Mouse (Mus musculus) forebrain, embryonic 11.5 days (tissue): Measurements from ENCODE around the gene Dync1i1. TPM values are rescaled to one million over a fixed set of nuclear protein-coding genes. Genes with fewer than 3 reads are reported as not detected.

Experiments used
- ATAC-seq: fragments of 200-750 bp; cut with Nextera tagmentation; replicated peaks from 2 replicates; pipeline ENCODE4 v1.8.0; 2017; ENCODE audit warnings: moderate TSS enrichment; ENCODE audit not compliant: low FRiP score
- DNase-seq: peaks from one replicate; pipeline ENCODE4 v3.0.0-alpha.2; 2017; ENCODE audit warnings: low spot score
- H3K27ac ChIP-seq: fragments of 300-500 bp; sonication (generic); 2 replicates; pipeline ENCODE4 v1.5.1; 2014; ENCODE audit warnings: low read depth, low read length
- H3K27me3 ChIP-seq: fragments of 300-500 bp; sonication (generic); 2 replicates; pipeline ENCODE4 v1.6.1; 2014; ENCODE audit warnings: mild to moderate bottlenecking, low read length, mixed read lengths; ENCODE audit not compliant: control insufficient read depth, insufficient read depth
- H3K36me3 ChIP-seq: fragments of 300-500 bp; sonication (generic); 2 replicates; pipeline ENCODE4 v1.6.1; 2014; ENCODE audit warnings: mild to moderate bottlenecking, low read length, moderate library complexity, mixed read lengths; ENCODE audit not compliant: control insufficient read depth, insufficient read depth
- H3K4me1 ChIP-seq: fragments of 300-500 bp; sonication (generic); replicated peaks from 2 replicates; pipeline ENCODE4 v1.6.1; 2014; ENCODE audit warnings: low read length, mixed read lengths; ENCODE audit not compliant: control insufficient read depth, insufficient read depth
- H3K4me2 ChIP-seq: fragments of 300-500 bp; sonication (generic); 2 replicates; pipeline ENCODE4 v1.6.1; 2014; ENCODE audit warnings: low read depth, mild to moderate bottlenecking, low read length, moderate library complexity, mixed read lengths; ENCODE audit not compliant: severe bottlenecking
- H3K4me3 ChIP-seq: fragments of 300-500 bp; sonication (generic); 2 replicates; pipeline ENCODE4 v1.5.1; 2014; ENCODE audit warnings: low read depth, low read length
- H3K9ac ChIP-seq: fragments of 300-500 bp; sonication (generic); 2 replicates; pipeline ENCODE4 v1.6.1; 2014; ENCODE audit warnings: low read length
- H3K9me3 ChIP-seq: fragments of 300-500 bp; sonication (generic); 2 replicates; pipeline ENCODE4 v1.6.1; 2016; ENCODE audit warnings: low read length, mixed read lengths; ENCODE audit not compliant: control insufficient read depth
- WGBS: fragments of 180-500 bp; shearing (Covaris S2); extraction: QIAGEN DNeasy Blood & Tissue Kit; methylation state at CpG from one replicate; pipeline ENCODE4 v1.1.7; 2014; 5-methylcytosine and 5-hydroxymethylcytosine counted together
- polyA plus RNA-seq: library from polyadenylated mRNA; unstranded; fragments of >200 nt; fragmentation: Nextera tagmentation; extraction: Ambion mirVana; gene quantifications from 2 replicates; pipeline ENCODE4 v1.2.1, GENCODE M21; 2014

Gene Dync1i1
- polyA plus RNA-seq, 1 experiment from 2014 or later, result 1.6 TPM

GRCm38 (mm10) chr6:5825461-5825860 lies 100.0 kb downstream of the Dync1i1 start:
- ATAC-seq, result no peak
- Histone ChIP-seq H3K27ac (no peak overlapping the region), H3K4me3 (no peak overlapping the region), H3K9ac (no peak overlapping the region), H3K4me2 (no peak overlapping the region), H3K4me1 (no peaks in the 10 kb centered on the region), H3K36me3 (no peaks in the 10 kb centered on the region), H3K27me3 (no peaks in the 10 kb centered on the region), H3K9me3 (no peaks in the 10 kb centered on the region)
- DNase-seq, result no peak
- WGBS, result 93% methylated on average over 3 of the region's 3 CpGs

- H3K4me1 ChIP-seq, result no peaks in the 10 kb centered on the region
- H3K4me2 ChIP-seq, result no peak overlapping the region
- no peak overlapping the region for H3K9ac ChIP-seq
- H3K27ac ChIP-seq, result no peak overlapping the region
- no peaks in the 10 kb centered on the region for H3K27me3 ChIP-seq
- DNase-seq (no peak), ATAC-seq (no peak)
- no peaks in the 10 kb centered on the region for H3K9me3 ChIP-seq
- no peak overlapping the region for H3K4me3 ChIP-seq
- 54% methylated on average over 4 of the region's 4 CpGs for WGBS
- no peaks in the 10 kb centered on the region for H3K36me3 ChIP-seq
Measured at GRCm38 (mm10) chr6:5827064-5827463, 101.6 kb downstream of the Dync1i1 start.

GRCm38 (mm10) chr6:5828409-5828974 lies 103.1 kb downstream of the Dync1i1 start:
- no peaks in the 10 kb centered on the region for H3K27me3 ChIP-seq
- ATAC-seq (no peak), DNase-seq (no peak)
- WGBS, result 72% methylated on average over 14 of the region's 14 CpGs
- H3K9ac ChIP-seq, result no peak overlapping the region
- no peak overlapping the region for H3K27ac ChIP-seq
- H3K4me1 ChIP-seq, result no peaks in the 10 kb centered on the region
- H3K36me3 ChIP-seq, result no peaks in the 10 kb centered on the region
- H3K4me3 ChIP-seq, result no peak overlapping the region
- H3K4me2 ChIP-seq, result no peak overlapping the region
- no peaks in the 10 kb centered on the region for H3K9me3 ChIP-seq

- ATAC-seq (no peak), DNase-seq (no peak)
- 67% methylated on average over 9 of the region's 9 CpGs for WGBS
Measured at GRCm38 (mm10) chr6:5829148-5829547, 103.7 kb downstream of the Dync1i1 start.

GRCm38 (mm10) chr6:5830717-5831116 lies 105.3 kb downstream of the Dync1i1 start:
- Histone ChIP-seq H3K36me3 (no peaks in the 10 kb centered on the region), H3K27ac (no peak overlapping the region), H3K4me1 (no peaks in the 10 kb centered on the region), H3K4me3 (no peak overlapping the region), H3K4me2 (no peak overlapping the region), H3K27me3 (no peaks in the 10 kb centered on the region), H3K9ac (no peak overlapping the region), H3K9me3 (no peaks in the 10 kb centered on the region)
- WGBS, result 94% methylated on average over 2 of the region's 2 CpGs
- no peak for DNase-seq
- ATAC-seq, result no peak

More at GRCm38 (mm10) chr6:5829148-5829547, 103.7 kb downstream of the Dync1i1 start:
- no peak overlapping the region for H3K4me2 ChIP-seq
- H3K9ac ChIP-seq, result no peak overlapping the region
- no peak overlapping the region for H3K4me3 ChIP-seq
- no peak overlapping the region for H3K27ac ChIP-seq
- H3K27me3 ChIP-seq, result no peaks in the 10 kb centered on the region
- no peaks in the 10 kb centered on the region for H3K36me3 ChIP-seq
- H3K9me3 ChIP-seq, result no peaks in the 10 kb centered on the region
- H3K4me1 ChIP-seq, result no peaks in the 10 kb centered on the region

- DNase-seq, result no peak
- ATAC-seq, result no peak
- no peak overlapping the region for H3K4me3 ChIP-seq
- H3K4me1 ChIP-seq, result no peaks in the 10 kb centered on the region
- 80% methylated on average over 3 of the region's 3 CpGs for WGBS
- H3K36me3 ChIP-seq, result no peaks in the 10 kb centered on the region
- H3K9me3 ChIP-seq, result no peaks in the 10 kb centered on the region
- no peak overlapping the region for H3K27ac ChIP-seq
- no peak overlapping the region for H3K4me2 ChIP-seq
- H3K9ac ChIP-seq, result no peak overlapping the region
- no peaks in the 10 kb centered on the region for H3K27me3 ChIP-seq
Measured at GRCm38 (mm10) chr6:5831233-5831632, 105.8 kb downstream of the Dync1i1 start.

GRCm38 (mm10) chr6:5832838-5833237 lies 107.4 kb downstream of the Dync1i1 start:
- H3K9ac ChIP-seq, result no peak overlapping the region
- H3K4me1 ChIP-seq, result no peaks in the 10 kb centered on the region
- DNase-seq, result no peak
- H3K36me3 ChIP-seq, result no peaks in the 10 kb centered on the region
- 94% methylated on average over 2 of the region's 2 CpGs for WGBS
- no peak overlapping the region for H3K27ac ChIP-seq
- no peak for ATAC-seq
- no peaks in the 10 kb centered on the region for H3K9me3 ChIP-seq
- H3K4me3 ChIP-seq, result no peak overlapping the region
- H3K4me2 ChIP-seq, result no peak overlapping the region
- H3K27me3 ChIP-seq, result no peaks in the 10 kb centered on the region

- H3K27ac ChIP-seq, result no peak overlapping the region
- H3K27me3 ChIP-seq, result no peaks in the 10 kb centered on the region
- no peaks in the 10 kb centered on the region for H3K4me1 ChIP-seq
- no peak overlapping the region for H3K4me3 ChIP-seq
- ATAC-seq, result no peak
- no peak overlapping the region for H3K4me2 ChIP-seq
- H3K9ac ChIP-seq, result no peak overlapping the region
- H3K36me3 ChIP-seq, result no peaks in the 10 kb centered on the region
- 82% methylated on average over 5 of the region's 5 CpGs for WGBS
- no peak for DNase-seq
- H3K9me3 ChIP-seq, result no peaks in the 10 kb centered on the region
Measured at GRCm38 (mm10) chr6:5842466-5842865, 117.0 kb downstream of the Dync1i1 start.

- WGBS, result 94% methylated on average over 5 of the region's 5 CpGs
- Histone ChIP-seq H3K4me2 (no peak overlapping the region), H3K9ac (no peak overlapping the region), H3K4me3 (no peak overlapping the region), H3K4me1 (no peaks in the 10 kb centered on the region), H3K36me3 (no peaks in the 10 kb centered on the region), H3K9me3 (no peaks in the 10 kb centered on the region), H3K27ac (no peak overlapping the region), H3K27me3 (no peaks in the 10 kb centered on the region)
- no peak for ATAC-seq
- DNase-seq, result no peak
Measured at GRCm38 (mm10) chr6:5846154-5846553, 120.7 kb downstream of the Dync1i1 start.
